Mouse (Mus musculus): Measurements from ENCODE around the gene Pias4.

Pias4 gene

GRCm38 (mm10) chr10:81138131-81138782 is 29.5 kb downstream of the Pias4 start:
- peak; percentile 62 to 74 for DNase-seq

- DNase-seq = peak; percentile 99
Measured at GRCm38 (mm10) chr10:81137252-81138130, 30.2 kb downstream of the Pias4 start.

- DNase-seq = peak; percentile 79 to 86
Measured at GRCm38 (mm10) chr10:81136706-81137231, 31.0 kb downstream of the Pias4 start.

GRCm38 (mm10) chr10:81135831-81136705 is 31.7 kb downstream of the Pias4 start:
- DNase-seq = peak; percentile 49 to 61

GRCm38 (mm10) chr10:81134966-81135681 is 32.6 kb downstream of the Pias4 start, which contains the start of gene Zbtb7a:
TSS of gene Zbtb7a (plus strand) at chr10:81135220.
- DNase-seq = peak in 1 of 2 experiments; percentile 41

- peak; percentile 41 to 60 for DNase-seq
Measured at GRCm38 (mm10) chr10:81134181-81134587, 33.5 kb downstream of the Pias4 start.

GRCm38 (mm10) chr10:81123500-81123899 is 44.2 kb downstream of the Pias4 start:
- no peak for DNase-seq

GRCm38 (mm10) chr10:81122889-81123288 is 44.8 kb downstream of the Pias4 start:
- DNase-seq = no peak

- no peak for DNase-seq
Measured at GRCm38 (mm10) chr10:81120650-81121049, 47.1 kb downstream of the Pias4 start.

GRCm38 (mm10) chr10:81119625-81120024 is 48.1 kb downstream of the Pias4 start:
- DNase-seq = no peak

- DNase-seq = no peak
Measured at GRCm38 (mm10) chr10:81112946-81113345, 54.8 kb downstream of the Pias4 start.

GRCm38 (mm10) chr10:81106113-81106721 is 61.5 kb downstream of the Pias4 start:
- peak; percentile 73 to 78 for DNase-seq

- DNase-seq = peak; percentile 95 to 96
Measured at GRCm38 (mm10) chr10:81105565-81106112, 62.1 kb downstream of the Pias4 start, which contains the start of gene Map2k2. TSS of gene Map2k2 (plus strand) at chr10:81105915.
